Mouse (Mus musculus) midbrain, embryonic 11.5 days (tissue): ENCODE results near the gene Nr1h2. TPM values are rescaled to one million over a fixed set of nuclear protein-coding genes. Genes with fewer than 3 reads are reported as not detected.

Source experiments
- ATAC-seq: fragments of 200-750 bp; cut with Nextera tagmentation; 2 replicates; pipeline ENCODE4 v1.8.0; 2017; ENCODE audit warnings: moderate TSS enrichment, moderate library complexity; ENCODE audit not compliant: low FRiP score
- DNase-seq: peaks from one replicate; pipeline ENCODE4 v3.0.0; 2015; ENCODE audit warnings: low spot score; ENCODE audit errors: missing footprints
- H3K27ac ChIP-seq: fragments of 300-500 bp; sonication (generic); 2 replicates; pipeline ENCODE4 v1.5.1; 2014; ENCODE audit warnings: low read depth, low read length
- H3K27me3 ChIP-seq: fragments of 300-500 bp; sonication (generic); 2 replicates; pipeline ENCODE4 v1.6.1; 2014; ENCODE audit warnings: mild to moderate bottlenecking, low read length, moderate library complexity, mixed read lengths; ENCODE audit not compliant: control insufficient read depth, insufficient read depth
- H3K36me3 ChIP-seq: fragments of 300-500 bp; sonication (generic); 2 replicates; pipeline ENCODE4 v1.6.1; 2014; ENCODE audit warnings: mild to moderate bottlenecking, low read length, moderate library complexity, mixed read lengths; ENCODE audit not compliant: control insufficient read depth, insufficient read depth
- H3K4me1 ChIP-seq: fragments of 300-500 bp; sonication (generic); 2 replicates; pipeline ENCODE4 v1.6.1; 2014; ENCODE audit warnings: low read length; ENCODE audit not compliant: control insufficient read depth, insufficient read depth
- H3K4me2 ChIP-seq: fragments of 300-500 bp; sonication (generic); 2 replicates; pipeline ENCODE4 v1.6.1; 2014; ENCODE audit warnings: mild to moderate bottlenecking, moderate library complexity
- H3K4me3 ChIP-seq: fragments of 300-500 bp; sonication (generic); 2 replicates; pipeline ENCODE4 v1.5.1; 2014; ENCODE audit warnings: low read depth, low read length
- H3K9ac ChIP-seq: fragments of 300-500 bp; sonication (generic); 2 replicates; pipeline ENCODE4 v1.6.1; 2014; ENCODE audit warnings: low read length
- H3K9me3 ChIP-seq: fragments of 300-500 bp; sonication (generic); 2 replicates; pipeline ENCODE4 v1.6.1; 2016; ENCODE audit warnings: low read length; ENCODE audit not compliant: control insufficient read depth
- WGBS: fragments of 180-500 bp; shearing (Covaris S2); extraction: QIAGEN DNeasy Blood & Tissue Kit; methylation state at CpG from one replicate; pipeline ENCODE4 v1.1.7; 2014; 5-methylcytosine and 5-hydroxymethylcytosine counted together
- polyA plus RNA-seq: library from polyadenylated mRNA; unstranded; fragments of >200 nt; fragmentation: Nextera tagmentation; extraction: Ambion mirVana; gene quantifications from 2 replicates; pipeline ENCODE4 v1.2.1, GENCODE M21; 2014

Nr1h2 gene
- polyA plus RNA-seq, 1 experiment from 2014 or later = 69.6 TPM

GRCm38 (mm10) chr7:44563284-44563683 is 9.5 kb upstream of the Nr1h2 start:
- peak; percentile 41 for DNase-seq

GRCm38 (mm10) chr7:44560435-44561400 is 7.0 kb upstream of the Nr1h2 start:
- 54% methylated on average over 18 of the region's 18 CpGs for WGBS
- no peak overlapping the region for H3K4me2 ChIP-seq
- no peaks in the 10 kb centered on the region for H3K27me3 ChIP-seq
- ATAC-seq (peak; percentile 50; the same call in 1 of the 2 replicates), DNase-seq (peak; percentile 97)
- no peaks in the 10 kb centered on the region for H3K9me3 ChIP-seq
- H3K27ac ChIP-seq = no peak overlapping the region
- H3K36me3 ChIP-seq = no peaks in the 10 kb centered on the region
- H3K4me3 ChIP-seq = no peak overlapping the region
- H3K4me1 ChIP-seq = no peaks in the 10 kb centered on the region
- no peak overlapping the region for H3K9ac ChIP-seq

More at GRCm38 (mm10) chr7:44563284-44563683, 9.5 kb upstream of the Nr1h2 start:
- H3K36me3 ChIP-seq = no peaks in the 10 kb centered on the region
- H3K9me3 ChIP-seq = no peaks in the 10 kb centered on the region
- no peak overlapping the region for H3K4me3 ChIP-seq
- no peak overlapping the region for H3K4me2 ChIP-seq
- no peaks in the 10 kb centered on the region for H3K27me3 ChIP-seq
- H3K9ac ChIP-seq = no peak overlapping the region
- WGBS = 53% methylated on average over 8 of the region's 8 CpGs
- no peak for ATAC-seq
- no peak overlapping the region for H3K27ac ChIP-seq
- H3K4me1 ChIP-seq = no peaks in the 10 kb centered on the region

GRCm38 (mm10) chr7:44557629-44558028 is 3.9 kb upstream of the Nr1h2 start:
- no peak overlapping the region for H3K9ac ChIP-seq
- no peaks in the 10 kb centered on the region for H3K9me3 ChIP-seq
- peaks cover 5% of the 10 kb centered on the region for H3K4me1 ChIP-seq
- H3K4me3 ChIP-seq = no peak overlapping the region
- WGBS = 72% methylated on average over 2 of the region's 2 CpGs
- H3K4me2 ChIP-seq = no peak overlapping the region
- no peak overlapping the region for H3K27ac ChIP-seq
- no peaks in the 10 kb centered on the region for H3K27me3 ChIP-seq
- DNase-seq (no peak), ATAC-seq (no peak)
- no peaks in the 10 kb centered on the region for H3K36me3 ChIP-seq

- Histone ChIP-seq H3K4me2 (peak overlapping the region; percentile 61), H3K9ac (peak overlapping the region; percentile 56), H3K36me3 (peaks cover 18% of the 10 kb centered on the region), H3K27ac (peak overlapping the region; percentile 88), H3K27me3 (no peaks in the 10 kb centered on the region), H3K4me1 (peaks cover 6% of the 10 kb centered on the region), H3K9me3 (no peaks in the 10 kb centered on the region), H3K4me3 (peak overlapping the region; percentile 84)
- DNase-seq (peak; percentile 98), ATAC-seq (peak; percentile 78)
- WGBS = under 1% methylated on average over 31 of the region's 32 CpGs
Measured at GRCm38 (mm10) chr7:44553196-44553764, 471 bp downstream of the Nr1h2 start.

- Histone ChIP-seq H3K9ac (no peak overlapping the region), H3K9me3 (no peaks in the 10 kb centered on the region)
Measured at GRCm38 (mm10) chr7:44552141-44552908, 1.4 kb downstream of the Nr1h2 start.

GRCm38 (mm10) chr7:44551731-44552130 is 2.0 kb downstream of the Nr1h2 start:
- no peak overlapping the region for H3K4me2 ChIP-seq
- no peak overlapping the region for H3K27ac ChIP-seq
- peaks cover 17% of the 10 kb centered on the region for H3K4me1 ChIP-seq
- H3K9ac ChIP-seq = no peak overlapping the region
- no peaks in the 10 kb centered on the region for H3K9me3 ChIP-seq
- H3K4me3 ChIP-seq = no peak overlapping the region
- ATAC-seq = no peak
- H3K27me3 ChIP-seq = no peaks in the 10 kb centered on the region
- DNase-seq = peak; percentile 35
- whole genome bisulfite sequencing = 71% methylated on average over 22 of the region's 22 CpGs
- peaks cover 18% of the 10 kb centered on the region for H3K36me3 ChIP-seq

More at GRCm38 (mm10) chr7:44552141-44552908, 1.4 kb downstream of the Nr1h2 start:
- WGBS = 86% methylated on average over 31 of the region's 31 CpGs
- ATAC-seq = no peak
- peaks cover 13% of the 10 kb centered on the region for H3K4me1 ChIP-seq
- H3K36me3 ChIP-seq = peaks cover 18% of the 10 kb centered on the region
- peak overlapping the region; percentile 84 for H3K4me3 ChIP-seq
- peak overlapping the region; percentile 61 for H3K4me2 ChIP-seq
- DNase-seq = no peak
- no peaks in the 10 kb centered on the region for H3K27me3 ChIP-seq
- no peak overlapping the region for H3K27ac ChIP-seq

GRCm38 (mm10) chr7:44551301-44551700 is 2.5 kb downstream of the Nr1h2 start:
- Histone ChIP-seq H3K27ac (no peak overlapping the region), H3K27me3 (no peaks in the 10 kb centered on the region), H3K9ac (no peak overlapping the region), H3K4me3 (no peak overlapping the region), H3K36me3 (peaks cover 18% of the 10 kb centered on the region), H3K4me1 (peaks cover 17% of the 10 kb centered on the region), H3K9me3 (no peaks in the 10 kb centered on the region), H3K4me2 (no peak overlapping the region)
- ATAC-seq (no peak), DNase-seq (no peak)
- 91% methylated on average over 21 of the region's 21 CpGs for WGBS

- H3K4me3 ChIP-seq = no peak overlapping the region
- 94% methylated on average over 12 of the region's 12 CpGs for WGBS
Measured at GRCm38 (mm10) chr7:44550409-44550678, 3.4 kb downstream of the Nr1h2 start.

More at GRCm38 (mm10) chr7:44550409-44550678, 3.4 kb downstream of the Nr1h2 start:
- no peak for DNase-seq
- no peak overlapping the region for H3K9ac ChIP-seq
- peaks cover 17% of the 10 kb centered on the region for H3K4me1 ChIP-seq
- no peak for ATAC-seq
- H3K4me2 ChIP-seq = no peak overlapping the region
- 0 out of 2 replicates have a peak, but pooled peaks cover 3% of the 10 kb centered on the region for H3K9me3 ChIP-seq
- peaks cover 18% of the 10 kb centered on the region for H3K36me3 ChIP-seq
- no peak overlapping the region for H3K27ac ChIP-seq
- H3K27me3 ChIP-seq = no peaks in the 10 kb centered on the region
